Comparison of ENCODE assay signal across 8 mouse cellular contexts in genomic region chr10:63065988-63066387, GRCm38 (mm10). TPM values are rescaled to one million over a fixed set of nuclear protein-coding genes. Genes with fewer than 3 reads are reported as not detected.
DNase-seq lines count a peak whose midpoint lies in the region; ATAC-seq and TF ChIP-seq lines count a peak whose summit lies in the region.

No protein-coding gene starts in this region.

- H3K9me3 ChIP-seq in E14TG2a.4 (ENCODE audit: low read length), result peaks cover 7% of the 10 kb centered on the region; the same call in 1 of the 2 replicates
- no peaks in the 10 kb centered on the region for H3K9me3 ChIP-seq in forebrain, embryonic 13.5 days (replicated peaks)
- no peaks in the 10 kb centered on the region for H3K9me3 ChIP-seq in lung, embryonic 16.5 days (ENCODE audit: control insufficient read depth, low read length)

- H3K4me1 ChIP-seq in E14TG2a.4 (replicated peaks; ENCODE audit: low read depth, low read length), result peaks cover 20% of the 10 kb centered on the region
- H3K4me1 ChIP-seq in forebrain, embryonic 13.5 days, result no peaks in the 10 kb centered on the region
- H3K4me1 ChIP-seq in lung, embryonic 16.5 days (replicated peaks; ENCODE audit: control insufficient read depth, insufficient read depth, low read length), result no peaks in the 10 kb centered on the region

- H3K27me3 ChIP-seq in E14TG2a.4 (ENCODE audit: insufficient read depth, low read length), result peaks cover 10% of the 10 kb centered on the region
- no peaks in the 10 kb centered on the region for H3K27me3 ChIP-seq in forebrain, embryonic 13.5 days
- no peaks in the 10 kb centered on the region for H3K27me3 ChIP-seq in lung, embryonic 16.5 days (ENCODE audit: control insufficient read depth, insufficient read depth, low read depth, low read length)

- no peak overlapping the region for H3K4me2 ChIP-seq in forebrain, embryonic 13.5 days
- H3K4me2 ChIP-seq in lung, embryonic 16.5 days (ENCODE audit: low read depth, low read length), result no peak overlapping the region

- no peak overlapping the region for H3K9ac ChIP-seq in forebrain, embryonic 13.5 days
- H3K9ac ChIP-seq in lung, embryonic 16.5 days (ENCODE audit: low read length), result no peak overlapping the region

- peak; percentile 51 for TF ChIP-seq CTCF in E14TG2a.4 (conservative IDR thresholded peaks at IDR 0.05; ENCODE audit: low read length)

- H3K36me3 ChIP-seq in E14TG2a.4 (ENCODE audit: insufficient read depth, low read length), result no peaks in the 10 kb centered on the region
- H3K36me3 ChIP-seq in forebrain, embryonic 13.5 days (ENCODE audit: poor library complexity, severe bottlenecking), result no peaks in the 10 kb centered on the region
- H3K36me3 ChIP-seq in lung, embryonic 16.5 days (ENCODE audit: control insufficient read depth, insufficient read depth, low read length), result no peaks in the 10 kb centered on the region

- H3K27ac ChIP-seq in forebrain, embryonic 13.5 days, result no peak overlapping the region
- no peak overlapping the region for H3K27ac ChIP-seq in lung, embryonic 16.5 days (ENCODE audit: low read length)

- no peak overlapping the region for H3K4me3 ChIP-seq in E14TG2a.4 (replicated peaks; ENCODE audit: low read length)
- no peak overlapping the region for H3K4me3 ChIP-seq in forebrain, embryonic 13.5 days
- no peak overlapping the region for H3K4me3 ChIP-seq in lung, embryonic 16.5 days (ENCODE audit: low read length)

- peak; percentile 40 for DNase-seq in c-Kit-positive CD71-positive TER-119-negative erythroid progenitor cells, embryonic 14.5 days (ENCODE audit: low read depth)
- peak; percentile 87 for DNase-seq in heart, postnatal 4 days
- peak; percentile 62 to 87 for DNase-seq in layer of hippocampus, adult 18-20 months (ENCODE audit: low spot score in 2 of 2)
- peak; percentile 76 for DNase-seq in ovary, postnatal 36 days (ENCODE audit: low spot score)
- peak; percentile 69 for DNase-seq in thymus, postnatal 0 days (ENCODE audit: low spot score)

- ATAC-seq in forebrain, embryonic 13.5 days, result peak; percentile 87
- ATAC-seq in lung, embryonic 16.5 days (ENCODE audit: low read depth), result peak; percentile 86

- 2% methylated on average over 5 of the region's 5 CpGs for WGBS in forebrain, embryonic 13.5 days
- WGBS in lung, embryonic 16.5 days, result 8% methylated on average over 5 of the region's 5 CpGs

RNA-seq across cellular contexts. Expression of gene Pbld1, which starts 6.0 kb away (rescaled TPM):
- polyA plus RNA-seq in forebrain, embryonic 13.5 days (2015; fragmentation: Nextera tagmentation; extraction: Ambion mirVana), result 1.7 and 1.8 TPM in 2 replicates
- total RNA-seq in heart, postnatal 4 days (2021), result under 1 TPM; 0.59 to 0.93 TPM
- total RNA-seq in layer of hippocampus, adult 18-20 months (2021), result under 1 TPM; 0.35 to 0.43 TPM
- 1.1 TPM in 2 replicates for polyA plus RNA-seq in lung, embryonic 16.5 days (2015; fragmentation: Nextera tagmentation; extraction: Ambion mirVana)
- 0.44 and 0.55 TPM in 2 replicates for polyA plus RNA-seq in thymus, postnatal 0 days (2015; fragmentation: Nextera tagmentation; extraction: Ambion mirVana)

RNA-seq across cellular contexts. Expression of gene Atoh7, which starts 33.5 kb away (rescaled TPM):
- polyA plus RNA-seq in forebrain, embryonic 13.5 days (2015; fragmentation: Nextera tagmentation; extraction: Ambion mirVana), result 0.63 and 1.0 TPM in 2 replicates
- total RNA-seq in heart, postnatal 4 days (2021), result not detected
- 1 to 10 TPM in 1 of 2 experiments, under 1 TPM in 1; 0.79 to 2.4 TPM for total RNA-seq in layer of hippocampus, adult 18-20 months (2021)
- not detected in 2 replicates for polyA plus RNA-seq in lung, embryonic 16.5 days (2015; fragmentation: Nextera tagmentation; extraction: Ambion mirVana)
- 0.12 and 0.13 TPM in 2 replicates for polyA plus RNA-seq in thymus, postnatal 0 days (2015; fragmentation: Nextera tagmentation; extraction: Ambion mirVana)

RNA-seq across cellular contexts. Expression of gene Pbld2, which starts 41.9 kb away (rescaled TPM):
- 0.83 and 1.2 TPM in 2 replicates for polyA plus RNA-seq in forebrain, embryonic 13.5 days (2015; fragmentation: Nextera tagmentation; extraction: Ambion mirVana)
- total RNA-seq in heart, postnatal 4 days (2021), result 1 to 10 TPM; 2.4 to 2.7 TPM
- total RNA-seq in layer of hippocampus, adult 18-20 months (2021), result 1 to 10 TPM; 1.7 to 1.9 TPM
- 2.8 and 3.7 TPM in 2 replicates for polyA plus RNA-seq in lung, embryonic 16.5 days (2015; fragmentation: Nextera tagmentation; extraction: Ambion mirVana)
- 1.0 TPM in 2 replicates for polyA plus RNA-seq in thymus, postnatal 0 days (2015; fragmentation: Nextera tagmentation; extraction: Ambion mirVana)

RNA-seq across cellular contexts. Expression of gene Hnrnph3, which starts 42.0 kb away (rescaled TPM):
- polyA plus RNA-seq in forebrain, embryonic 13.5 days (2015; fragmentation: Nextera tagmentation; extraction: Ambion mirVana), result 242 and 248 TPM in 2 replicates
- 10 to 100 TPM; 40.2 to 45.2 TPM for total RNA-seq in heart, postnatal 4 days (2021)
- total RNA-seq in layer of hippocampus, adult 18-20 months (2021), result 10 to 100 TPM; 51.5 to 55.5 TPM
- 103 and 108 TPM in 2 replicates for polyA plus RNA-seq in lung, embryonic 16.5 days (2015; fragmentation: Nextera tagmentation; extraction: Ambion mirVana)
- polyA plus RNA-seq in thymus, postnatal 0 days (2015; fragmentation: Nextera tagmentation; extraction: Ambion mirVana), result 51.0 and 53.6 TPM in 2 replicates
